Mouse (Mus musculus) megakaryocyte, embryonic 14.5 days (primary cell): ENCODE measurements at regions not wholly inside any gene's neighbourhood (a gene's known extent, or its start where the extent isn't known, plus 50 kb on each side); places are given as distances from the start of the nearest gene placed in this dataset.

ENCODE experiments used
- FLI1 ChIP-seq: IDR thresholded peaks from 2 replicates; pipeline ENCODE4 v1.6.1; 2012; ENCODE audit warnings: low read length, inconsistent platforms, mixed read lengths
- GATA1 ChIP-seq: IDR thresholded peaks from 3 replicates; pipeline ENCODE4 v1.6.1; 2012; ENCODE audit warnings: mixed read lengths, low read length, inconsistent platforms, borderline replicate concordance

GRCm38 (mm10) chr4:34485574-34485973, 65.2 kb upstream of the Akirin2 start:
- TF ChIP-seq GATA1 (no peak), FLI1 (no peak)
